Mouse (Mus musculus) liver, adult 2 months (tissue): Measurements from ENCODE around the gene D630039A03Rik. TPM values are rescaled to one million over a fixed set of nuclear protein-coding genes. Genes with fewer than 3 reads are reported as not detected.
A peak's percentile ranks its signal among the peaks of the same experiment; 100 is the strongest.

Source experiments
- DNase-seq: peaks from one replicate; pipeline ENCODE4 v3.0.0-alpha.2; 2011; ENCODE audit warnings: low read depth, low spot score; ENCODE audit errors: extremely low read depth
- H3K27ac ChIP-seq: fragments of 200-500 bp; replicated peaks from 2 replicates; pipeline ENCODE4 v1.5.1; 2012; ENCODE audit warnings: low read depth, mild to moderate bottlenecking, control low read depth, inconsistent platforms, low read length; ENCODE audit not compliant: insufficient read depth
- H3K27me3 ChIP-seq: fragments of 200-500 bp; 2 replicates; pipeline ENCODE4 v1.6.1; 2012; ENCODE audit warnings: mild to moderate bottlenecking, moderate library complexity, low read length, inconsistent platforms; ENCODE audit not compliant: control insufficient read depth, insufficient read depth
- H3K36me3 ChIP-seq: fragments of 200-500 bp; 2 replicates; pipeline ENCODE4 v1.6.1; 2012; ENCODE audit warnings: low read length, inconsistent platforms; ENCODE audit not compliant: control insufficient read depth, insufficient read depth
- H3K4me1 ChIP-seq: fragments of 200-500 bp; 2 replicates; pipeline ENCODE4 v1.6.1; 2011; ENCODE audit warnings: low read length; ENCODE audit not compliant: control insufficient read depth, insufficient read depth
- H3K4me3 ChIP-seq: fragments of 200-500 bp; 2 replicates; pipeline ENCODE4 v1.5.1; 2011; ENCODE audit warnings: low read depth, mild to moderate bottlenecking, control low read depth, low read length, moderate library complexity; ENCODE audit not compliant: insufficient read depth
- H3K79me2 ChIP-seq: fragments of 200-500 bp; 2 replicates; pipeline ENCODE4 v1.6.1; 2012; ENCODE audit warnings: inconsistent platforms, mild to moderate bottlenecking, low read length, moderate library complexity; ENCODE audit not compliant: control insufficient read depth, insufficient read depth
- H3K9ac ChIP-seq: fragments of 200-500 bp; 2 replicates; pipeline ENCODE4 v1.6.1; 2012; ENCODE audit warnings: low read depth, mild to moderate bottlenecking, control low read depth, inconsistent platforms, low read length
- CTCF ChIP-seq: fragments of 200-500 bp; IDR thresholded peaks from 2 replicates; pipeline ENCODE4 v1.5.1; 2011; ENCODE audit warnings: low read depth, low read length, control low read depth
- POLR2A ChIP-seq: fragments of 200-500 bp; IDR thresholded peaks from 2 replicates; pipeline ENCODE4 v1.6.1; 2011; ENCODE audit warnings: low read length, control low read depth; ENCODE audit not compliant: insufficient read depth; ENCODE audit errors: extremely low read depth
- WGBS: fragments of 180-500 bp; shearing (Covaris S2); methylation state at CpG from one replicate; pipeline ENCODE4 v1.1.7; 2018; 5-methylcytosine and 5-hydroxymethylcytosine counted together
- polyA plus RNA-seq: library from polyadenylated mRNA; depleted of rRNA; stranded (reverse); fragments of >200 nt; gene quantifications from 2 replicates; pipeline ENCODE4 v1.2.3, GENCODE M21; 2012
- total RNA-seq: library from RNA; depleted of rRNA; stranded (reverse); fragments of >200 nt; gene quantifications from 2 replicates; pipeline ENCODE4 v1.2.3, GENCODE M21; 2014

D630039A03Rik gene
- total and polyA plus RNA-seq, 2 experiments: 3.2 to 14.3 TPM

- peaks cover 36% of the 10 kb centered on the region for H3K36me3 ChIP-seq
- H3K9ac ChIP-seq: no peak overlapping the region
- H3K4me3 ChIP-seq: no peak overlapping the region
- H3K79me2 ChIP-seq: peaks cover 15% of the 10 kb centered on the region; the same call in 1 of the 2 replicates
- no peaks in the 10 kb centered on the region for H3K27me3 ChIP-seq
- peaks cover 11% of the 10 kb centered on the region for H3K4me1 ChIP-seq
- WGBS: 27% methylated on average over 1 of the region's 1 CpGs
- peak overlapping the region; percentile 68 for H3K27ac ChIP-seq
- TF ChIP-seq CTCF (no peak), POLR2A (no peak)
- peak; percentile 24 for DNase-seq
These were observed 36.8 kb upstream of the D630039A03Rik start for GRCm38 (mm10) chr4:57952891-57953290.

GRCm38 (mm10) chr4:57952416-57952815 is 36.3 kb upstream of the D630039A03Rik start:
- DNase-seq: peak; percentile 77
- peaks cover 15% of the 10 kb centered on the region; the same call in 1 of the 2 replicates for H3K79me2 ChIP-seq
- H3K36me3 ChIP-seq: peaks cover 37% of the 10 kb centered on the region
- H3K27me3 ChIP-seq: no peaks in the 10 kb centered on the region
- H3K4me3 ChIP-seq: no peak overlapping the region
- H3K27ac ChIP-seq: peak overlapping the region; percentile 68
- H3K9ac ChIP-seq: no peak overlapping the region
- H3K4me1 ChIP-seq: peaks cover 11% of the 10 kb centered on the region
- 40% methylated on average over 3 of the region's 3 CpGs for WGBS
- TF ChIP-seq POLR2A: no peak
- no peak for TF ChIP-seq CTCF

DNA sequence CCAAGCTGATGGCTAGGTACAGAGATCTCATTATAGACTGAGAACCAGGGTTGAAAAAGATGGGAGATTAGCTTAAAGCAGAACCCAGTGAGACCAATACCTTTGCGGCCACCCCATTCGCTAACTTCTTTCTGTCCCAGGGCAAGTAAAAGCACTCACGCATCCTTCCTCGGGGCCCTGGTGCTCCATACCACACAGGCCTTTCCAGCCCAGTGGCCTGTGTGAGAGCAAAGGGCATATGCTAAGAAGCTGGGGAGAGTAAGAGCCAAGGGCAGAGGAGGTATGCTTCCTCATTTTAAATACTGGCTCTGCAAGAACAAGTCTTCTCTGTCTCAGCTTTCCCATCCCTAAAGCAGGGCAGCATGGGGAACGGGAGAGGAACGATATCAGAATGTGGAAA is 33.8 kb upstream of the D630039A03Rik start:
- 93% methylated on average over 6 of the region's 6 CpGs for WGBS
- Histone ChIP-seq H3K9ac (no peak overlapping the region), H3K79me2 (peaks cover 15% of the 10 kb centered on the region; the same call in 1 of the 2 replicates), H3K4me3 (no peak overlapping the region), H3K27ac (no peak overlapping the region), H3K27me3 (no peaks in the 10 kb centered on the region), H3K4me1 (peaks cover 11% of the 10 kb centered on the region), H3K36me3 (peaks cover 51% of the 10 kb centered on the region)
- TF ChIP-seq CTCF (no peak), POLR2A (no peak)
- no peak for DNase-seq

DNA sequence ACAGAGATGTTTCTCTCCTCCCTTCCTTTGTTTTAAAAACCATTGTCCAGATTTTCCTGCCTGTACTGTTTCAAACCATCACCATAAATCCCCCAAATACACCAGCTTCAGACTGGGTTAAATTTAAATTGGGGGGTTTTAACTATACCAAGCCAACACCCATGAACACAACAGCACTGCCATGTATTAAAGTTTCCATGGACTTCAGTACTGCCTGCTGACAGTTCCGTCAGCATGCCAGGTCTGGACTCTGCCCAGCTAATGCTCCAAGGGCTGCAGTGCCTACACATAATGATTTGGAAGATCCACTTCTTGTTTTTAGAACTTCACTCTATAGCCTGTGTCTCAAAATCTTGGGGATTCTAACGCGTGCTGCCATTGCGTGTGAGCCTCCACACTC is 31.4 kb upstream of the D630039A03Rik start:
- peaks cover 60% of the 10 kb centered on the region for H3K36me3 ChIP-seq
- peaks cover 3% of the 10 kb centered on the region; the same call in 1 of the 2 replicates for H3K4me1 ChIP-seq
- H3K27me3 ChIP-seq: no peaks in the 10 kb centered on the region
- WGBS: 68% methylated on average over 4 of the region's 4 CpGs
- H3K9ac ChIP-seq: no peak overlapping the region
- H3K79me2 ChIP-seq: peaks cover 4% of the 10 kb centered on the region; the same call in 1 of the 2 replicates
- no peak overlapping the region for H3K4me3 ChIP-seq
- H3K27ac ChIP-seq: no peak overlapping the region
- no peak for DNase-seq
- TF ChIP-seq POLR2A: no peak
- no peak for TF ChIP-seq CTCF

DNA sequence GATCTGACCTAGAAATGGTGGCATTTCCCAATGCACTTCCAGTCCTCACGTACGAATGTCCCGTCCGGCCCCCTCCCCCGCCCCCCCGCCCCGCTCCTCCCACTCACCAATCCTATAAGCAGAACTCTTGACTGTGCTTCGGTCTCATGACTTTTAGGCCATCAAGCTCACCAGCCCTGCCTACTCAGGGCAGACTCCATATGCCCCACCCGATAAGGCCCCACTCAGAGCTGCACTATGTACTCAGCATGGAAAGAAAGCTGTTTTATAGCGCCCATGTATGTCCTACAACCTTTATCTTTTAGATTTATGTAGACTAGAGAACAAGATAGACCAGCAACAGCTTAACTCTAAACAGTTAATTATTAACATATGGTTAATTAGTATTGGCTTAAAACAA is 30.9 kb upstream of the D630039A03Rik start:
- Histone ChIP-seq H3K36me3 (peaks cover 60% of the 10 kb centered on the region), H3K79me2 (peaks cover 4% of the 10 kb centered on the region; the same call in 1 of the 2 replicates), H3K9ac (no peak overlapping the region), H3K27me3 (no peaks in the 10 kb centered on the region), H3K4me1 (peaks cover under 1% of the 10 kb centered on the region; the same call in 1 of the 2 replicates), H3K4me3 (no peak overlapping the region), H3K27ac (no peak overlapping the region)
- TF ChIP-seq POLR2A (no peak), CTCF (no peak)
- WGBS: 71% methylated on average over 10 of the region's 10 CpGs
- DNase-seq: no peak

DNA sequence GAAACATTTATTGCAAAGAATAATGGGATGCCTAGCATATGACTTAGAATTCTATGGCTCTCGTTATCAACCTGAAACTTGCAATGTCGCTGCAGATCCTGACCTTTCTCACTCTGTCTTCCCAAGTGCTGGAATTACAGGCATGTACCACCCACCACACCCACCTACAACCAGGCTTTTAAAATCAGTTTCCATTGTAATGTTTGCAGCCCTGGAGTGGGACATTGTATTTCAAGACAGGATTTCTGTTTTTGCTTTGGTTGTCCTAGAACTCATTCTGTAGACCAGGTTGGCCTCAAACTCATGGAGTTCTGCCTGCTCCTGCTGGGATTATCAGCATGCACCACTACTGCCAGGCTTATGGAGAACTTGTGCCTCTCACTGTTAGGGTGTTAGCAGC is 26.8 kb upstream of the D630039A03Rik start:
- Histone ChIP-seq H3K27ac (no peak overlapping the region), H3K79me2 (no peaks in the 10 kb centered on the region), H3K4me1 (peaks cover 3% of the 10 kb centered on the region; the same call in 1 of the 2 replicates), H3K27me3 (no peaks in the 10 kb centered on the region), H3K36me3 (peaks cover 24% of the 10 kb centered on the region), H3K9ac (no peak overlapping the region), H3K4me3 (no peak overlapping the region)
- TF ChIP-seq POLR2A (no peak), CTCF (no peak)
- DNase-seq: no peak
- WGBS: 90% methylated on average over 2 of the region's 2 CpGs
